Mouse (Mus musculus) liver, postnatal 0 days (tissue): ENCODE results near the gene Tnik.

ENCODE experiments used
- CTCF ChIP-seq: sonication (generic); IDR thresholded peaks from 2 replicates; pipeline ENCODE4 v1.5.1; 2016; ENCODE audit warnings: antibody characterized with exemption, low read depth
- EP300 ChIP-seq: IDR thresholded peaks from 2 replicates; pipeline ENCODE4 v1.6.1; 2016; ENCODE audit warnings: antibody characterized with exemption, low read depth, mild to moderate bottlenecking

- TF ChIP-seq CTCF (no peak), EP300 (no peak)
Measured at GRCm38 (mm10) chr3:28591345-28591744, 328.3 kb downstream of the Tnik start.
